ENCODE assay signal across 13 mouse cellular contexts in the genomic region with DNA sequence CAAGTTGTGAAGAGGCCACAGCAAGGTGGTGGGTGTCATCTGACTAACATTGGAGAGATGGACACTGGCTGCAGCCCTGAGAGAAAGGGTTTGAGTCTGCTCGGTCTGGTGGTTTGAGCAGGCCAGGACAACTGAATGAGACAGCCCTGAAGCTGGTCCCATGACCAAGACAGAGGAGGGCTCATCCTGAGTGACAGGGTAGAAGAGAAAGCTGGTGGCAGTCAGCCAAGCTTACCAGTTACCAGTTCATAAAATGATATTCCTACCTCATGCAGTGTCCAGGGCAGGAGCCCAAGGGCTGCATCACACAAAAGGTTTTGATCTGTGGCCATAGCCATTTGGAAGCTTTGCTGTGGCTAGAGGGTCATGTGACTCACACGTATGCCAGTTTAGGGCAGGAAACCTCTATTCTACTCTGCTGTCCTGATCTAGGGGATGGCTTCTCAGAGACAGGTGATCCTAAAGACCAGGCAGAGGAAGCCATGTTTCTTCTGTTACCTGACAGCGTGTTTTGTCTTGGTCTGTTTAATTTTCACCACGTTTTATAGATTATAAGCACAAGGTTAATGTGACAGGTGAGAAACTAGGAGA.
DNase-seq lines count a peak whose midpoint lies in the region; ATAC-seq and TF ChIP-seq lines count a peak whose summit lies in the region.
"Had no signal": no experiment of that assay in that cellular context is flagged by ENCODE, and none has a peak within 500 bp of the region (broad histone marks: within the 10 kb centered on the region; RNA-seq: fewer than 3 reads in every experiment).

No protein-coding gene starts in this region.

- DNase-seq in adrenal gland, adult (ENCODE audit: inconsistent age in 2 of 2, low spot score in 1 of 2), result peak; percentile 10 to 47
- no peak for DNase-seq in adrenal gland, postnatal 4 days (ENCODE audit: low spot score in 2 of 2)
- peak; percentile 16 for DNase-seq in kidney, adult 2 months
- no peak for DNase-seq in kidney, adult 9 months
- DNase-seq in brain, embryonic 14.5 days (ENCODE audit: low read depth), result peak; percentile 33
- DNase-seq in urinary bladder, adult 2 months (ENCODE audit: low spot score), result no peak
- DNase-seq in layer of hippocampus, adult 8-10 months (ENCODE audit: low spot score in 2 of 2), result no peak
- DNase-seq: gastrocnemius, postnatal 36 days; liver; lung, postnatal 36 days; thymus, postnatal 36 days had no signal

- no peaks in the 10 kb centered on the region for H3K27me3 ChIP-seq in kidney, adult 2 months (replicated peaks; ENCODE audit: control insufficient read depth, insufficient read depth, low read length)

- H3K4me3 ChIP-seq in kidney, adult 2 months (ENCODE audit: insufficient read depth, low read depth, low read length), result no peak overlapping the region
- H3K4me3 ChIP-seq: hindbrain, embryonic 10.5 days had no signal

- H3K36me3 ChIP-seq in kidney, adult 2 months (ENCODE audit: control insufficient read depth, insufficient read depth, low read length), result no peaks in the 10 kb centered on the region
- H3K36me3 ChIP-seq: hindbrain, embryonic 10.5 days had no signal

- TF ChIP-seq POLR2A in kidney, adult 2 months (IDR thresholded peaks at IDR 0.05; ENCODE audit: low read depth, low read length), result no peak
- TF ChIP-seq POLR2A in brain, embryonic 14.5 days (IDR thresholded peaks at IDR 0.05; ENCODE audit: borderline replicate concordance, extremely low read depth, insufficient read depth, insufficient read length, poor library complexity, severe bottlenecking), result no peak

- TF ChIP-seq CTCF in kidney, adult 2 months (conservative IDR thresholded peaks at IDR 0.05; ENCODE audit: insufficient read depth, insufficient read length, low read depth, low read length), result no peak
- no peak for TF ChIP-seq CTCF in brain, embryonic 14.5 days (IDR thresholded peaks at IDR 0.05; ENCODE audit: borderline replicate concordance, extremely low read depth, insufficient read depth, insufficient read length)

- 55% methylated on average over 4 of the region's 4 CpGs for WGBS in kidney, adult 2 months

- no peak overlapping the region for H3K27ac ChIP-seq in kidney, adult 2 months (ENCODE audit: insufficient read depth, low read depth, low read length)
- H3K27ac ChIP-seq: hindbrain, embryonic 10.5 days had no signal

- H3K4me1 ChIP-seq in kidney, adult 2 months (ENCODE audit: control insufficient read depth, insufficient read depth, low read length), result peaks cover 6% of the 10 kb centered on the region; the same call in 1 of the 2 replicates

- peak; percentile 56 for ATAC-seq in inflammation-experienced regulatory T-cells, adult 6 months

Comparison
In these comparisons a context has a peak if more than half of its experiments do, and no peak if none do; other contexts are left out.
1. DNase-seq: peak in adrenal gland, adult (2 of 2), kidney, adult 2 months (single experiment) and brain, embryonic 14.5 days (single experiment); none in adrenal gland, postnatal 4 days (0 of 2), kidney, adult 9 months (single experiment), urinary bladder, adult 2 months (single experiment) and layer of hippocampus, adult 8-10 months (0 of 2).